Comparison of ENCODE assay signal across 24 mouse cellular contexts in genomic region chr13:64187065-64187464, GRCm38 (mm10). TPM values are rescaled to one million over a fixed set of nuclear protein-coding genes. Genes with fewer than 3 reads are reported as not detected.
DNase-seq lines count a peak whose midpoint lies in the region; ATAC-seq and TF ChIP-seq lines count a peak whose summit lies in the region.
"Had no signal": no experiment of that assay in that cellular context is flagged by ENCODE, and none has a peak within 500 bp of the region (broad histone marks: within the 10 kb centered on the region; RNA-seq: fewer than 3 reads in every experiment).

No protein-coding gene starts in this region.

- H3K4me3 ChIP-seq in heart, postnatal 0 days (ENCODE audit: low read depth, low read length): no peak overlapping the region
- H3K4me3 ChIP-seq: embryonic facial prominence, embryonic 15.5 days; gastrocnemius, adult 2 months; intestine, embryonic 15.5 days; limb, embryonic 10.5 days; megakaryocyte, embryonic 14.5 days; midbrain, embryonic 15.5 days; neural tube, embryonic 15.5 days; stomach, embryonic 15.5 days had no signal

- no peak for TF ChIP-seq EP300 in heart, postnatal 0 days (IDR thresholded peaks at IDR 0.05; ENCODE audit: low read depth)

- H3K4me1 ChIP-seq in heart, postnatal 0 days (ENCODE audit: control insufficient read depth, insufficient read depth): peaks cover 13% of the 10 kb centered on the region
- H3K4me1 ChIP-seq: embryonic facial prominence, embryonic 15.5 days; intestine, embryonic 15.5 days; limb, embryonic 10.5 days; midbrain, embryonic 15.5 days; neural tube, embryonic 15.5 days; stomach, embryonic 15.5 days had no signal

- peak; percentile 73 for DNase-seq in heart, postnatal 0 days (ENCODE audit: low spot score)
- no peak for DNase-seq in heart, adult 9 months (ENCODE audit: low spot score in 2 of 2)
- peak; percentile 14 for DNase-seq in kidney, postnatal 10 days
- DNase-seq in kidney, adult 11 months: no peak
- DNase-seq in 416B (ENCODE audit: low read depth) (peak; percentile 25), A20 (ENCODE audit: low read depth, low spot score) (peak; percentile 33)
- no peak for DNase-seq in thymus, postnatal 10 days (ENCODE audit: low spot score in 2 of 2)
- no peak for DNase-seq in cerebellum, postnatal 25 days
- DNase-seq: cerebellum, adult 18-20 months; cerebellum, postnatal 36 days; forebrain, postnatal 0 days; gastrocnemius, adult 2 months; liver, postnatal 0 days; thymus, adult 2 months had no signal

- no peak for TF ChIP-seq CTCF in heart, postnatal 0 days (IDR thresholded peaks at IDR 0.05; ENCODE audit: low read depth)

- H3K4me2 ChIP-seq in heart, postnatal 0 days (ENCODE audit: low read depth, low read length): no peak overlapping the region
- H3K4me2 ChIP-seq: embryonic facial prominence, embryonic 15.5 days; hindbrain, embryonic 14.5 days; intestine, embryonic 15.5 days; midbrain, embryonic 15.5 days; neural tube, embryonic 15.5 days; stomach, embryonic 15.5 days had no signal

- peak overlapping the region; percentile 53 for H3K27ac ChIP-seq in heart, postnatal 0 days (ENCODE audit: low read depth)
- H3K27ac ChIP-seq: embryonic facial prominence, embryonic 15.5 days; gastrocnemius, adult 2 months; hindbrain, embryonic 14.5 days; intestine, embryonic 15.5 days; limb, embryonic 10.5 days; midbrain, embryonic 15.5 days; neural tube, embryonic 15.5 days; stomach, embryonic 15.5 days had no signal

- H3K9ac ChIP-seq in heart, postnatal 0 days (replicated peaks; ENCODE audit: low read depth, low read length): no peak overlapping the region
- H3K9ac ChIP-seq: embryonic facial prominence, embryonic 15.5 days; forebrain, postnatal 0 days; hindbrain, embryonic 14.5 days; intestine, embryonic 15.5 days; liver, postnatal 0 days; midbrain, embryonic 15.5 days; neural tube, embryonic 15.5 days; stomach, embryonic 15.5 days had no signal

- no peaks in the 10 kb centered on the region for H3K9me3 ChIP-seq in heart, postnatal 0 days (replicated peaks; ENCODE audit: control insufficient read depth, low read length)
- H3K9me3 ChIP-seq: embryonic facial prominence, embryonic 15.5 days; G1E; intestine, embryonic 15.5 days; limb, embryonic 10.5 days; megakaryocyte, embryonic 14.5 days; midbrain, embryonic 15.5 days; neural tube, embryonic 15.5 days; stomach, embryonic 15.5 days had no signal

- H3K36me3 ChIP-seq in heart, postnatal 0 days (replicated peaks; ENCODE audit: control insufficient read depth, insufficient read depth, low read length): peaks cover 40% of the 10 kb centered on the region
- H3K36me3 ChIP-seq: intestine, embryonic 15.5 days had no signal

- ATAC-seq in heart, postnatal 0 days (ENCODE audit: insufficient read depth, low read depth): peak; percentile 81
- ATAC-seq: CD4-positive, CD25-positive, alpha-beta regulatory T cell, adult 4 months; forebrain, postnatal 0 days; intestine, embryonic 15.5 days; liver, postnatal 0 days; midbrain, embryonic 15.5 days had no signal

- H3K27me3 ChIP-seq in heart, postnatal 0 days (ENCODE audit: control insufficient read depth, insufficient read depth, low read length): no peaks in the 10 kb centered on the region
- H3K27me3 ChIP-seq: embryonic facial prominence, embryonic 15.5 days; intestine, embryonic 15.5 days; midbrain, embryonic 15.5 days; neural tube, embryonic 15.5 days; stomach, embryonic 15.5 days had no signal

RNA-seq across cellular contexts. Expression of gene Habp4, which starts 25.4 kb away (rescaled TPM):
- 39.7 and 50.3 TPM in 2 replicates for total RNA-seq in heart, postnatal 0 days (2014; rRNA removed; ENCODE audit: low replicate concordance)
- polyA plus RNA-seq in heart, postnatal 0 days (2015; fragmentation: Nextera tagmentation; extraction: Ambion mirVana): 42.1 and 44.0 TPM in 2 replicates

RNA-seq across cellular contexts. Expression of gene Zfp367, which starts 34.1 kb away (rescaled TPM):
- 35.0 and 35.6 TPM in 2 replicates for total RNA-seq in heart, postnatal 0 days (2014; rRNA removed; ENCODE audit: low replicate concordance)
- 22.7 and 23.8 TPM in 2 replicates for polyA plus RNA-seq in heart, postnatal 0 days (2015; fragmentation: Nextera tagmentation; extraction: Ambion mirVana)

RNA-seq across cellular contexts. Expression of gene Slc35d2, which starts 57.9 kb away (rescaled TPM):
- 2.0 and 3.7 TPM in 2 replicates for total RNA-seq in heart, postnatal 0 days (2014; rRNA removed; ENCODE audit: low replicate concordance)
- 3.5 and 5.3 TPM in 2 replicates for polyA plus RNA-seq in heart, postnatal 0 days (2015; fragmentation: Nextera tagmentation; extraction: Ambion mirVana)
- polyA plus RNA-seq: G1E had no signal

Comparison
In these comparisons a context has a peak if more than half of its experiments do, and no peak if none do; other contexts are left out.
1. DNase-seq: peak in heart, postnatal 0 days (single experiment), kidney, postnatal 10 days (single experiment), 416B (single experiment) and A20 (single experiment); none in heart, adult 9 months (0 of 2), kidney, adult 11 months (single experiment), thymus, postnatal 10 days (0 of 2) and cerebellum, postnatal 25 days (0 of 2).